Mouse (Mus musculus) thymus, postnatal 4 days (tissue): ENCODE results near the gene Cog1.
"Not testable (repeated sequence)": the region's sequence is repeated elsewhere in the genome, so short reads cannot be mapped to it uniquely, and the experiment has no call there.

ENCODE experiments used
- DNase-seq: peaks from one replicate; pipeline ENCODE4 v3.0.0; 2021

The Cog1 gene

DNA sequence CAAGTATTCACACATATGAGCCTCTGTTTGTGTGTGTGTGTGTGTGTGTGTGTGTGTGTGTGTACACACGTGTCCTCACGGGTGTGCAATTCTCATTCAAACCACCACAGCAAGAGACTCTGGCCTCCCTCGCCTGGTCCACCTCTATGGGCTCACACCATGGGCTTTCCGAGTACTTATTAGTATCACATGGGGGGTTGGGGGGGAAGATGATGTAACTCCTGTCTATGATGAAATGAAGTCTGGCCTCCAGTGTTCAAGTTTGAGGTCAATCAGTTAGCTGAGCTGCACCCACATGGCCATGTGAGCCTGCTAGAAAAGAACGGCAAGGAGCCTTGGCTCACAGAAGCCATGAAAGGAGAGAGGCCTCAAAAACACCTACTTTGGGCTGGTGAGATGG lies 15.6 kb upstream of the Cog1 start:
- no peak for DNase-seq

- DNase-seq: no peak
These were observed 14.3 kb upstream of the Cog1 start for GRCm38 (mm10) chr11:113634699-113635121.

GRCm38 (mm10) chr11:113638680-113639079 lies 10.3 kb upstream of the Cog1 start:
- DNase-seq: no peak

DNA sequence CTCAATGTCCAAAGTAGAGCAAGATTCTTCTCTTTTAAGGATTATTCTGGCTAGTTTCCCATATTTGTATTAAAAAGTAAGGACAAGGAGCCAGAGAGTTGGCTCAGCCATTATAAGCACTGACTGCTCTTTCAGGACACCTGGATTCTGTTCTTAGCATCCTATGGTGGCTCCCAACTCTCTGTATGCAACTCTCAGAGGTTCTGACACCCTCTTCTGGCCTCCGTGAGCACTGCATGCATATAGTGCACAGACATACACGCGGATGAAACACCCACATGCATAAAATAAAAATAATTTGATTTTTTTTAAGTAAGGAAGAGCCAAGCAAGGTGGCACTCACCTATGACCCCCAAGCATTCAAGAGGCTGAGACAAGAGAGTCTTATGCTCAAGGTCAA lies 3.8 kb upstream of the Cog1 start:
- no peak for DNase-seq

DNA sequence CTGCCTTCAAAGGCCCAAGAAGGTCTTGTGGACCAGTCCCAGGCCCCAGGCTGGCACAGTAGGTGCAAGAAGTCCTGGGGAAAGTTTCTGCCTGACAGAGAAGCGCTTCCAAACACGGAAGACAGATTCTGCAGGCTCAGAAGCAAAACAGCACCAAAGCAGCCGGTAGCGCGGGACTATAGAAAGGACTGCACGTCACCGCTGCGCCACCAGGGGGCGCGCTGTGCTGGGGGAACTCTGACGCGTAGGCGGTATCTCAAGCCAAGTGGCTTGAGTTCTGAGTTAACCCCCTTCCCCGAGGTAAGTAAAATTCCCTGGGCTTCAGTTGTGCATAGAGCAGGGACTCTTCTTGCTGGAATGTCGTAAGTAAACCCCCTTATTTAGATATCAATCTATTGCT lies 817 bp upstream of the Cog1 start:
- DNase-seq: peak; percentile 95

- peak; percentile 86 for DNase-seq
These were observed 613 bp downstream of the Cog1 start, which contains the start of gene Slc39a11 for GRCm38 (mm10) chr11:113649353-113650210. Slc39a11 (minus strand) TSS chr11:113650079.

DNA sequence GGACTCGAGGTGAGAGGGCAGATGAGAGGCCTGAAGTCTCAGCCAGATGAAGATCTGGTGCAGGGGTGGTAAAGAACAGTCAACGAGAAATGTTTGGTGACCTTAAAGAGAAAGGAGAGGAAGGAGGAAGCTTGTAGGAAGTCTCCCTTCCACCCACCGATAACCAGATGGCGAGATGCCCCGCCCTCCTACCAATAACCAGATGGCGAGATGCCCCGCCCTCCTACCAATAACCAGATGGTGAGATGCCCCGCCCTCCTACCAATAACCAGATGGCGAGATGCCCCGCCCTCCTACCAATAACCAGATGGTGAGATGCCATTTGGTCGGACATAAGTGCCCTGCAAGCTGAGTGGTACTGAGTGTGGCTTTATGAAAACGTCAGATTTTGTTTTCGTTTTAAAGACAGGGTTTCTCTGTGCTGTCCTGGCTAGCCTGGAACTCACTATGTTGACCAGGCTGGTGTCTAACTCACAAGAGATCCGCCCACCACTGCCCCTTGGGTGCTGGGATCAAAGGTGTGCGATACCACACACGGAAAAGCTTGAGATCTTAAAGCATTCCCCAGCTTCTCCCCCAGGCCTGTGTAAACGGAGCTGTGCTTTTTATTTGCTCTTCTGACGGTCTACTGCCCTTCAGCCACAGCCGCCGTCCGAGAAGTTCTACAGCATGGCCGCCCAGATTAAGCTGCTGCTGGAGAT lies 2.4 kb downstream of the Cog1 start:
- DNase-seq: no peak

- peak; percentile 78 for DNase-seq
These were observed 2.9 kb downstream of the Cog1 start for GRCm38 (mm10) chr11:113651907-113652273.

GRCm38 (mm10) chr11:113652516-113652915 lies 3.5 kb downstream of the Cog1 start:
- no peak for DNase-seq

- no peak for DNase-seq
These were observed 5.1 kb downstream of the Cog1 start for GRCm38 (mm10) chr11:113654105-113654504.

DNA sequence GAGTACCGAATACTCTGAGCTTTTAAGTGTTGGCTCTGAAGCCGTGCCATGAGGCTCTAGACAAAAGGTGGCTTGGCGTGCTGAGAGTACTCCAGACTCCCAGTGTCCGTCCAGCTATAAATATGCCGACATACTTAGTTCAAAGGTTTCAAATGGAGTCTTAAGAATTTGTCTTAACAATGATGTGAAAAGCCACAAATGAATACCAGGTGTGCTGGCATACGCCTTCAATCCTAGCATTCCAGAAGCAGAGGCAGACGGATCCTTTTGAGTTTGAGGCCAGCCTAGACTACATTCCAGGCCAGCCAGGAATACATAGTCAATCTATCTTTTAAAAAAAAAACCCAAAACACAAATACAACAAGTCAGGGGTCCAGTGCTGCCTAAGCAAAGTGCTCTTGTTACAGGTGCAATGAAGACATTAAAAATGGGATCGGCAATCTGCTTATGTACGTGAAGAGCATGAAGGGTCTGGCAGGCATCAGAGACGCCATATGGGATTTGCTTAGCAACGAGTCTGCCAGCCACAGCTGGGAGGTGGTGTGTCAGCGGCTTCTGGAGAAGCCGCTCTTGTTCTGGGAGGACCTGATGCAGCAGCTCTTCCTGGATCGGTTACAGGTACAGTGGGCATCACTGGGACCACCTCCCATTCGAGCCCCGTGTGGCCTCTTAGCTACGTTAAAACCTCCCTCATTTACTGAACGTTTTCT lies 5.7 kb downstream of the Cog1 start:
- DNase-seq: no peak

DNA sequence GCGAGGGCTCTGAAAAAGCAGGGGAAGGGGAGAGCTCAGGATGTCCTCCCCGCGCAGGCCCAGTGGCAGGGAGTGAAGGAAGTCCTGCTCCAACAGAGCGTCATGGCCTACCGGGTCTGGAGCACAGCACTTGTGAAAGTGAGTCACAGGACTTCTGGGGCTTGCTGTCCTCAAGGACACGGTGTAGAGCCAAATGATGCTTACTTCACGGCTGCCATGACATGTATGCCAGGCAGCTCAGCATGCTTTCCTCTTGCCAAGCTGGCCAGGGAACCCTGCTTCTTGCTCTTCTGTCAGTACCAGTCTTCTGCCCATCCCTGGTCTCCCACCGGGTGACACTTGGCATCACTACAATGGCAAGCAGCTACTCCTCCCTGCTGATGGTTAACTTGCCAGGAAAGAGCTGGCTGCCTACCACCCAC lies 7.6 kb downstream of the Cog1 start:
- DNase-seq: no peak

DNA sequence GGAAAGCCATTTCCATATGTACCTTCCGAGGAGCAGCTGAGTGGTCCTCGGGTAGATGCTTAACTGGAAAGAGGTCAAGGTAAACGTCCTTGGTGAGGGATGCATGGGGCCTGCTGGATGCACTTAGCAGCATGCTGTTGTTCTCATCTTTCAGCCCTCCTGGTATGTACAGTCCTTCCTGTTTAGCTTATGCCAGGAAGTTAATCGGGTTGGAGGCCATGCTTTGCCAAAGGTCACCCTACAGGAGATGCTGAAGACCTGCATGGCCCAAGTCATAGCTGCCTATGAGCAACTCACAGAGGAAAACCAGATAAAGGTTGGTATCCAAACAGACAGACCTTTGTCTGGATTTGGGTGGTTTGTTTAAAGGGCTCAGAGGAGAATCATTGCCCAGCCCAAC lies 8.3 kb downstream of the Cog1 start:
- DNase-seq: no peak

DNA sequence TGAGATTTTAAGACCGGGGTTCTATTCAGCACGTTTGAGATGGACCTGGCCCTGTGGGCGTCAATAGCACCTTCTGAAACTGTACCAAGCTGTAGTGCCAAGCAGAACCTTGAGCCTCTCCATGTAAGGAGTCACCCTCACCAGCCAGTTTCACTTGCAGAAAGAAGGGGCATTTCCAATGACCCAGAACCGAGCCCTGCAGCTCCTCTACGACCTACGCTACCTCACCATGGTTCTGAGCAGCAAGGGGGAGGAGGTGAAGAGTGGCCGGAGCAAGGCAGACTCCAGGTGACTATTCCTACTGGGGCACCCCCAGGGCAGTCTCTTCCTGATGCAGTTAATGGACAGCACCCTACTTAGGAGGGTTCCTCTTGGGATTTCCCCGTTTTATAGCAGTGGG lies 9.3 kb downstream of the Cog1 start:
- DNase-seq: no peak

DNA sequence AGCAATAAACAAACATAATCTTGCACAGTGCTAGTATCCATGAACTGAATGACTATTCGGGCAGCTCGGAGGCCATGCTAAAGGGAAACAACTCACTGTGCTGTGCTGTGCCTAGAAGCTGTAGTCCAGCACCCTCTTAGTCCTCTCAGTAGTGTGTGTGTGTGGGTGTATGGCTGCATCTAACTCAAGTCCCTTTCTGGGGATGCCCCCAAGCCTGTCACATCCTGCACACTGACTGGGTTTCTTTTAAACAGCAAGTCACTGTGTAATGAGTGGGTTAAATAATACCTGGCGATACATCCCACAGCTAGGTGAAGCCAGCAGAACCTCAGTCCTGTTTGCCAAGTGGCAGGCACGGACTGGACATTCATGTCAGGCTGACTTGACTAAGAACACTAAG lies 9.8 kb downstream of the Cog1 start:
- no peak for DNase-seq

- not testable (repeated sequence) for DNase-seq
These were observed 11.2 kb downstream of the Cog1 start for GRCm38 (mm10) chr11:113660213-113660612.

GRCm38 (mm10) chr11:113660940-113661339 lies 12.0 kb downstream of the Cog1 start:
- DNase-seq: no peak

GRCm38 (mm10) chr11:113661835-113662351 lies 12.9 kb downstream of the Cog1 start:
- no peak for DNase-seq

DNA sequence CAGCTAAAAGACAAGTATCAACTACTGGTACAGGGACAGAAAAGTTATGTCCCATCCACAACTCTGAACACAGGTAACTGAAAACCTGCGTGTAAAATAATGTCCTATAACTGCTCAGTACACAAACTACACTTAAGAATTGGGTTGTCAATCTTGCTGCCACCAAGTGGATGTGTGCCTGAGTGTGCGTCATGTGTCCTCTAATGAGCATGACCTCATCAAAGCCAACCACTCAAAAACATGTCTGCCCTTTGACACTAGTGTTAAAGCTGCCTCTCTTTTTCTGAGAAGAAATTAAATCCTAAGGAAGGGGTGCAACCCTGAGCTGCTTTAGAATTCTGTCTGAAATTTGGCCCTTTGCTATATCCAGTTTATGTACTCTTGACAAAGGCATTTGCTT lies 15.3 kb downstream of the Cog1 start:
- no peak for DNase-seq

GRCm38 (mm10) chr11:113666205-113666604 lies 17.2 kb downstream of the Cog1 start:
- DNase-seq: no peak

DNA sequence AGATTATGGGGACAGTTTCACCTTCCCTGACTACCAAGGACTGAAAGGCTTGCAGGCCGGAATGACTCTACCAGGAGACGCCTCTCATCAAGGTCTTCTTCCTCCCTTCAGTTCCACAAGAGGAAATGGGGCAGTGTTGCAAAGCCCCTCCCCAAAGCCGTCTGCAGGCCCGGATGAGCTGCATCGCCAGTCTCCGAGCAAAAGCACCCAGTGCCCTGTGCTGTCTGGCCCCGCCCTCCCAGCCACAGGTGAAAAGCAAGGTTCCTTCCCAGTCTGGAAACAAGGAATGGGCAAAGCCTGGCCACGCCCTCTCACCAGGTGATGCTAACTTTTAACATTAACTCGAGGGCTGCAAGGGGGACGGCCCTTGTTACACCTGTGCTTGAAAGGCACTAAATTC lies 17.7 kb downstream of the Cog1 start:
- peak; percentile 63 for DNase-seq

GRCm38 (mm10) chr11:113667122-113667521 lies 18.2 kb downstream of the Cog1 start:
- DNase-seq: no peak

DNA sequence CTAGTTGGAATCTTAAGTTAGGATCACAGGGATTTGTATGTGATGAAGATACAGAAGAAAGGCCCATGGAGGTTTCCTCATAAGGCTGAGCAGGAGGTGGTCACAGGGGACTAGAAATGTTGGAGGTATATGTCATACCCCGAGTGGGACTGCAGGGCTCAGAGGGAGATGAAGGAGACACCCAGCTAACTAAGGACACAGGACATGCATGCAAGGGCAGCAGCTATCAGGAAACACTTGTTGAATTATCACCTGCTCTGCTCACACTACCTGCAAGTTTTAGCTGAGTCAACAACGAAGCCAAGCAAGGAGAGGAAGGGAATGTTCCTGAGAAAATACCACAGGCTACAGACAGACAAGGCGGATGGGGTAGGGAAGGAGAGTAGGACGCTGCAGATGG lies 18.7 kb downstream of the Cog1 start:
- no peak for DNase-seq
